Mouse (Mus musculus) thymus, postnatal 36 days (tissue): ENCODE measurements at regions not wholly inside any gene's neighbourhood (a gene's known extent, or its start where the extent isn't known, plus 50 kb on each side); places are given as distances from the start of the nearest gene placed in this dataset.

Experiments
- DNase-seq, 2 experiments: peaks; one replicate each; pipeline ENCODE4 v3.0.0; 2022; ENCODE audit warnings: mixed read lengths in 2 of 2

DNA sequence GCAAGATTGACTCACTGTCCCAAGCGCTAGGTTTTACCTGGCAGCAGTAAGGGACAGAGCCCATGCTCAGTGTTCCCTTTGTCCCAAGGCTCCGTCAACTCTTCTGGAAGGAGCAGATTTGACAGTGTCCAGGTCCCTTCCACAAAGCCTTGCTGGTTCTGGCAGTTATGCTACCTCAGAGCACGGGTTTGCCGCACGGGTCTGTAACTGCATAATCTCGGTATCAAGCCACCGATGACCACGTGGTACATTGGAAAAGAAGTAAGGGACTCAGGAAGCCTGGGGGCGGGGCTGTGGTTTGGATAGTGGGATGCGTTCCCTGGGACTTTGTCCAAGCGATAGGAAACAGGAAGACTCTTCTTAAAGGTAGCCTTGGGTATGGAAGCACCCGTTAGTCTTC is 319.3 kb downstream of the Mtx2 start:
- no peak for DNase-seq

DNA sequence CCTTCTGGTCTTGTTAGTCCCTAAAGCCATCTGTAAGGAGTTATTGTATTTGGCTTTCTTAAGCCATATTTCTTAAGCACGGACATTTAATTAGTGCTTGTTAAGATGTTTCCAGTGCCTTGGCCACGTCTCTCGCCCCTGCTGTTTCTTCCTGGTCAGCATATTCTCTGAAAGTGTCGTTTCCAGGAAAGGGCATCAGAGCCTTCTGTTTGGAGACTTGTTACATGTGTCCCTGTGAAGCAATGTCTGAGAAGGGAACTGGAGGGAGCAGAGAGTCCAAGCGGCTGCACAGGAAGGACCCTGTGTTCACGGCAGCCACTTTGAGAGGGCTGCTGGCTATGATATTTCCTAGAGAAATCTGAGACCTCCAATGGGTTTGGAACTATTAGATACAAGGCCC is 320.7 kb downstream of the Mtx2 start:
- no peak for DNase-seq

DNA sequence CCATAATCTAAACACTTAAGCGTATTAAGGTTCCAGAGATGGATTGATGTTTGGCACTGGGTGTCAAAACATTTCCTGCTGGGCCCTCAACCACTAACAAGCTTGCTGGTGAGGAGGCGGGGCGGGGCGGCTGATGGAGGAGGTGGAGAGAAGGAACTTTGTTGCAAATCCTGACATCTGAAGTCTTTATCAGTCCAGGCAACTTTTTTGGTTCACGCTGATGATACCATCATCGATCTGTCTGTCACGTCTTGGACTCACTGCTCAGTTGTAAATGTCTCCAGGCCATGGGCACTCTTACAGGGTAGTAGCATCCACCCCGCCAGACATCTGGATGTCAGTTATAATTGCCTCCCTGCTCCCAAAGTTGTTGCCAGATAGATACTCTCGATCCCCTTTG is 321.8 kb downstream of the Mtx2 start:
- DNase-seq = no peak

DNA sequence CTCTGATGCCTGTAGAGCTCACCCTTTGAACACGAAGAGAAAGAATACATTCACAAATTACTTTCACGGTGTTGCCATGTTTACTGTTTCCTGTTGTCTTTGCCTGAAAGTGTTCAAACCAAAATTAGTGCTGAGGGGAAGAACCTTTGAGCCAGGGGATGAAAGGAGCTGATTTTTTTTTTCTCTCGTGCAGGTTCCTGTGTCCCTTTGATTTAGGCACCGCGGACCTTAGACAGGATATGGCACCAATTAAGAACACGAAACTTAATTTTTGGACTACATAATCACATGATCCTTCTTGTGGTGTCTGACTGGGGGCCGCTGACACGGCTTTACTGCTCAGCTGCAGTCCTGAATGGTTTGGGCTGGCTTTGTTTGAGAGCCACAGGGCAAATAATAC is 322.4 kb downstream of the Mtx2 start:
- DNase-seq = no peak

DNA sequence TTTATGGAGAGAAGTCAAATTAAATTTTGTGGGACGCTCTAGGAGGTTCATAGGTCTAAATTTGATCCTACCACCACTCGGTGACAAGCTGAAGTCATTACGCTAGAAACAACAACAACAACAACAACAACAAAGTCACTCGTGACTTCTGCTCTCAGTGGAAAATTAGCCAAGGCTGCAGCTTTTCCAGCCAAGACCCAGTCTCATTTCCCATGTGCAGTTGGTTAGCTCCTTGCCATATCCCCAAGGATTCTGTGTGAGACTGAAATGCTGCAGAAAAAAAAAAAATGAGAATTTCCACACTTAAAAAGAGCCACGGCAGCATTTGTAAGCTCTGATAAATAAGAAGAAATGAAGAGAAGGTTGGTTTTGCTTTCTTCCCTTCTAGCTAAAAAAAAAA is 323.4 kb downstream of the Mtx2 start:
- DNase-seq = no peak

DNA sequence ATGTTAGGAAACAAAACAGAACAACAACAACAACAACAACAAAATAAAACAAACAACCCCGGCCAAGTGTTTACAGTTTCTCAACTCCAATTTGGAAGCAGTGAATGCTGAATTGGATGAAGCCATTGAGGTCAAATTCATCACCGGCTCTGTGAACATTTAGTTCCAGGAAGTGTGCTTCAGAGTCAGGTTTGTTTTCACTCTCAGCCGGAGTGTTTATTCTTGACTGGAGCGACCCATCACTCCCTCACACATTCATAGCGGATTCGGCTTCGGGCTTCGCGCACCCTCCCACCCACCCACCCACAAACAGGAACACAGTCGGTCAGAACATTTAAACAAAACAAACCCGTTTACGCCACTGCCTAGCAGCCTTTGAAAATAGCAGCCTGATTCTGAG is 324.0 kb downstream of the Mtx2 start:
- no peak for DNase-seq

DNA sequence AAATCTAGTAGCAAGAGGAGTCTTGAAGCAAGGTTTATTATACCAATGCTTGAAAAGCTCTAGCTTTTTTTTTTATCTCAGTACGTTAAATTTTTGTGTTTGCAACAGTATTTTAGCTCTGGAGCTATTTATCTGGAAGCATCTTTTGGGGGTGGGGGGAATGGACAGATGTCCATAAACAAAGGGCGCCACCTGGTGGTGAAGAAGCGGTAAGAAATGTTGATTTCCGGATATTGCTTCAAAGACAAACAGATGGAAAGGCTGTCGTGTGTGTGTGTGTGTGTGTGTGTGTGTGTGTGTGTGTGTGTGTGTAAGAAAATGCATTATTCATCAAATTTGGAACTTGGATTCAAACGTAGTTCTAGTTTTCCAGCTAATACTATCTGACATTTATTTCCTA is 325.4 kb downstream of the Mtx2 start:
- DNase-seq = peak; percentile 19 to 23

DNA sequence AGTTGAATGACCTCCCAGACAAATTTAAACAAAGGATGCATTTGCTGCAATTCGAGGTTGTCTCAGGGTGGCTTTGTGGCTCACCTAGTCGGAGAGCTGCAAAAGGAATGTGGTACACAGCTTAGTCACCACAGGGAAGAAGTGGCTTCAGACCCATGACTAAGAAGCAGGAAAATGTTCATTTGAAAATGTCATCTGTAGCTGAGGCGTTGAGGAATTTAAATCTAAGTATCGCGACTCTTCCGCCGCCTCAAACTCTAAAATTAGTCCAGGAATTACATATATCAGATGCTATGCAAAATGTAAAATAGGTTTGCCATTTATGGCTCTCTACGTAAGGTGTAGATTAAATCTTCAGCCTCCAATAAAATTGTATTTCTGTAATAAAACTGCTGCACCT is 325.9 kb downstream of the Mtx2 start:
- DNase-seq = no peak

DNA sequence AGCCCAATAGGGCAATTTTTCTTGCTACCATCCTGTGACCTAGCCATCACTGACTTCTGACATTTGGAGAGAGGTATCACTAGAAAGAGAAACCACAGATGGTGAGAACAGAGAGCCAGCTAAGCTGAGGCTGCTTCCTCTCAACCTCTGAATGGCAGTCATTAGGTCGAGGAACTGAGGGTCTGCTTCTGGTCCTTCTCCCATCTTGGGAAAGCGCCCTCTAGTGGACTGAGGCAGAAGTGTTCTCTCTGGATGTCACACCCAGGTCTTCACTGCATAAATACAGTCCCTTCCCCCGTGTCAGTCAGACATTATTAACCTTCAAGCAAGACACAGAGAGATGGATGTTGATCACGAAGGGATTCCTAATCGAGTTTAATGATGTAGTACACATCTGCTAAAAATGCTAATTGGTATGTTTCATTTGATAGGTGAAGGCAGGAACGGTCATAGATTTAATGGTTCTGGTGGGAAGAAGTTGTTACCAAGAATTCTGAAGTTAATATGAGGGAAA is 326.9 kb downstream of the Mtx2 start:
- peak; percentile 38 to 44 for DNase-seq

DNA sequence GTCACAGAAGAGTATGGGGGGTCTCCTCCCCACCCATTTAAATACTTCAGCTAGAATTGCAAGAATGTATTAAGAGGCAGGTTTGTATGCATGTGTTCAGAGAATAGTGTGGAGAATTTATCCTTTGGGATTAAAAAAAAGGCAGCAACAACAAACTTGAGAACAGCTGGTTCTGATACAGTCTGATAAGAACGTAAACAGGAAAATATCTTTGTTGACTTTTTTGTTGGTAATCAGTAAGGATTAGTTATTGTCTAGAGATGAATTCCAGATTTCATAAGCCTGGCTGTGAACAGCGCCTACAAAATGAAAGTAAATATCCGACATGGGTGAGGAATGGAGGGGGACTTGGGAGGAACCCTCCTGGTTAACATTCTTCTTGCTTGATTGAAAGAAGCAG is 328.8 kb downstream of the Mtx2 start:
- no peak for DNase-seq

DNA sequence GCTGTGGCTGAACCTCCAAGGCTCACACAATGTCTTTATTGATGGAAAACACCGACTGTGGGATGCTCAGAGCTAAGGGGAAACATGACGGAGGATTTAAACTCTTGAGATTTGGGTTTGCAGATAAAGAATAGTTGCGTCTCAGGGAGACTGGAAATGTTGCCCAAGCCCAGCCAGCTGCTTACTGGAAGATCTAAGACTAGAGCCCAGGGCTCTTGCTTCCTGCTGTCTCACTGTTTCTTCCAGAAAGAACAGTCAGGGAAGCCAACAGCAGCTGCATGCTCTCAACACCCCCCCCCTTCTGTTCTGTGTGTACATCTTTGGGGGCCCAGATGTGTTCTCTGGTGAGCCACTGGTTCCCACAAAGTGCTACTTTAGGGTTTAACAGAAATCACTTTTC is 333.0 kb downstream of the Mtx2 start:
- no peak for DNase-seq

DNA sequence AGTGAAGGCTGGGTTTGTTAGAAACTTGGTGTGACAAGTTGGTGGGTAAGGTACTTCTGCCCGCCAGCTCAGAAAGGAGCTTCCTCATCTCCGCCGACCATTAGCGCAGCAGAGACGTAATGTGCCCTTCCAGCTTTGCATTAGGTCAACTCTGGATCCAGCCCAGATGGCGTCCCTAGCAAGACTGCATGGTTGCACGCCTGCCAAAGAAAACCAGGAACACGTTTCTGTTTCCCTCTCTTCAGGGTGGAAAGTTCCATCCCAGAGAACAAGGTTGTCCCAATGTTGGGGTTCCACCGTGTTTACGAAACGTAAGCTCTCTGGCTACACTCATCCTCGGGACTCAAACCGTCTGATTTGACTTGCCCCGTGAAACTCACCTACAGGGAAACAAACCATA is 335.5 kb downstream of the Mtx2 start:
- no peak for DNase-seq

DNA sequence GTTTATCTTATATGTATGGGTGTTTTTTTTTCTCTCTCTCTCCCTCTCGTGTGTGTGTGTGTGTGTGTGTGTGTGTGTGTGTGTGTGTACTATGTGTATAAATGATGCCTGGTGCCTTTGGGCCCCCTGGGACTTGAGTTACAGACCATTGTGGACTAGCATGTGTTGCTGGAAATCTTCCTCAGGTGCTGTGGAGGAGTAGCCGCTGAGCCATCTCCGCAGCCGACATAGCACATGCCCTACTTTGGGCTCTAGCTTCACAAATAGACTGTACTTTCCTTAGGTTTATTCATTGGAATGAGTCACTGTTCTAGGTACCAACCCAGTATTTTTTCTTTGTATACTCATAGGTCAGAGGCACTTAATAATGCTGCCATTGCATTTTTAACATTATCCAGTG is 339.4 kb downstream of the Mtx2 start:
- DNase-seq = no peak

DNA sequence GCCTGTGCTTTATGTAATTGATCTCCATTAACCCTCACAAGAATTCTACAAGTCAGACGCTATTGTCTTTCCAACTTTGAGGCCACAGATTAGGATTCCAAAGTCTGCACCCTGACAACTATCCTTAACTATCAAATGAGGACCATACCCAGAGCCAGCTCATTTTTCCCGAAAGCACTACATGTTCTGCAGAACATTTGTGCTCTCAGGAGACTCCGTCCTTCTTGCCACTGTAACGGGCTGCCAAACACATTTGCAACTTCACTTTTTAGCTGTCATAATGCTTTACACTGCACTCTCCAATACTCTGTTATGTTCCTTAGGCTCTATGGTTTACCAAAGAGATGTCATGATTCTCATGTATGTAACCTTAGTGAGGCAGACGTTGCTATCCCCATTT is 350.7 kb downstream of the Mtx2 start:
- no peak for DNase-seq

DNA sequence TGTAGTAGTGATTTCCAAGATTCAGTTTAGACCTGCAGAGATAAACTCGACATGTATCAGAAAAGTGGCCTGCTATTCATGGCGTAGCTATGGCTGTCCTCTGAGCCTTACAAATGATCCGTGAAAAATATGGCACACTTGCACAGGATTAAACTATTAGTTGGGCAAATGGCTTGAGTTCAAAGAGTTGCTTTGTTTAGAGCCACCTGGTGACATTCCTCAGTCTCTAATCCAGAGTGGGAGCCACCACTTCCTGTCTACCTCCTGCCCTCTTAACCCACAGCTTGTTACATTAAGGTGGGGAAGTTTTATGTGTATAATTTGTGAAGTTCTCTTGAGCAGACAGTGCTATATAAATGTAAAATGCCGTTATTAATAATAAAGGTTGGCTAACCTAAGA is 357.7 kb downstream of the Mtx2 start:
- DNase-seq = no peak

DNA sequence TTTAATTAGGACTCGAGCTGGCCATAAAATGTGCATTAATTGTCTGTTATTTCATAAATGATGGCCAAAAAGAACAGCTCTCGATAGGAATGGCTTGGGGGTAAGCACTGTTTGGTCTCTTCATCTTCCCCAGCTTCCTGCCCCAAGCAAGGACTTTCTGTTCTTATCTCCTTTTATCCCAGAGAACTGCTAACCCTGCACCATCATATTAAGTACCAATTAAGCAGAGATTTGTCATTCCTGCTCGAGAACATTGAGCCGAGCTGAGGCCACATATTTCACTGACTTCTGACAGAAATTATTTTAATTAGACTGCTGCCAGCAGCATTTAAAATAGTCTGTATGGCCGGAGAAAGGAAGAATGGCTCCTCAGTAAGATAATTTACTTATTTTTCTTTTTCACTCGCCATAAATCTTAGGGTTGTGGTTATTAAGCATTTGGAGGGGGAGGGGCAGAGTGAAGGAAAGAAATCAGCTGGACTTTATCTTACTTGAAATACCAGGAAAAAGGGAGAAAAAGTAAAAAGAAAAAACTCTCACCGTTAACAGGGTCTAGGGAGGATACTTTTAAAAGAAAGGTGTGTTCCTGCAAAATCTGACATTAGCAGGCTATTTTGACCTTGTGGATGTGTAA is 377.1 kb downstream of the Mtx2 start:
- DNase-seq = no peak

DNA sequence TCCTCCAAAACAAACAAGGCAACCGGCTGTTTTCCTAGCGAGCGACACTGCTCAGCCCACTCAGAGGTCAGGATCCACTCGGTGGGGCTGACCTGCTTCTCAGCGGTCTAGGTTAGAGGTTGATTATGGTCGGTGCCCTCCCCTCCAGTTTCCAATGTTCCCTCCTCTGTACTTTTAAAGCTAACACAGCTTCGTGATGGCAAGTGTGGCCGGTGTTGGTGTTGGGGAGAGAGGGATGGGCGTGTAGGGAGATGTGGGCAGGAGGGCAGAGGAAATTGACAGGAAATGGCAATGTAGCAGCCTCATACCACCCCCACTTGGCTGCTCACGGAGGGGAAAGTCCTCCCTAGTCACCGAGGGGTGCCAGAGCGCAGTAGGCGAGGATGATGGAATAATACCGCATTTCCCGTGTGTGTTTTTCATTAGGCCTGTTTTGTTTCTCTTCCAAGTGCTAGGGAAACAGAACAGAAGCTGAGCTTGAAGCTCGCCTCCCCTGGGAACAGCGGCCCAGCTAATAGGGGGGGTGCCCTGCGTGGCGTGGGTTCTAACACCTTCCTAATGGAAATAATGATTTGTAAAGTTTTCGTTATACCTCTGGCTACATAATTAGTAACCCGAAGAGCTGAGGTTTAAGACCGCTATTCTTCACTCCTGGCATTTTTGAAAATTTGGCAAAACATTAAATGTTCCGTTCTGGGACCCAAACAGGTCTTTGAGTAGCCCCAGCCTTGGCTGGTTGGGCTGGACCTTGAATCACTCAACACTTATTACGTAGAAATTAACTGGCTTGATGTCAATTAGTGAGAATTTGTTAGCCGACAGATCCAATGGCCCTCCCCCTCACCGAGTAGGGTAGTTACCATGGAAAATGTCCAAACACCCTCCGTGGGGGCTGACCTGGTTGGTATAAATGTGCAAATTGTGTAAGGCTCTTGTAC is 383.5 kb downstream of the Mtx2 start:
- no peak for DNase-seq

DNA sequence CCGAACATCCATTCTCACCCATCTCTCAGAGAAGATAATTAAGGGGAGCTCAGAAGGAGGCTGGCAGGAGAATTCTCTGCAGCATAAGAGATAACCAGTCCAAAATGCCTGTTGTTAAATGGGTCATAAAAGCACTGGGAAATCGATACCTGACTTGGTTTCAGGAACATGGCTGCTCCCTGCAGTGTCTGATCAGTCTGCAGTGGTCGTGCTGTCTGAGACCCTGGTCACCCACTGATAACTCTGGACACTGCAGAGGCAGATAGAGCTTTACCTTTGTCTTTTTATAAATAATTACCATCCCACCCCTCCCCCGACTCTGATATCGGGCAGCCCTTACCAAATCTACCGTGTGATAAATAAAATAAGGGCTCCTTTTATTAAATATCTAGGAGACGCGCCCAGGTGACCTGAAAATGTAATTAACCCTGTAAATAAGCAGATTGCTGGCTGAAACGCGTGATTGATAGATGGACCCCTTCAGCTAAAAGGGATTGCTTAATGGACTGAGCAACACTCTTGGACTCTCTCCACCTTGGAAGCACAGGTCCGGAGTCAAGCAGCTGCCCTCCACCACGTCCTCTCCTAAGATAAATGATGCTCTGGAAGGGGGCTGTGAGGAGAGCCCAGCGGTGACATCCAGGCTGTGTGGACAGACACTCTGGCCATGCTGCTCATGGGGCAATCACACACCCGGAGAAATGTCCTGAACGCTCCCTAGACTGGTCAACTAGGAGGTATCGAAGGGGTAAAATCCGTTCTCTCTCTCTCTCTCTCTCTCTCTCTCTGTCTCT is 384.4 kb downstream of the Mtx2 start:
- no peak for DNase-seq

DNA sequence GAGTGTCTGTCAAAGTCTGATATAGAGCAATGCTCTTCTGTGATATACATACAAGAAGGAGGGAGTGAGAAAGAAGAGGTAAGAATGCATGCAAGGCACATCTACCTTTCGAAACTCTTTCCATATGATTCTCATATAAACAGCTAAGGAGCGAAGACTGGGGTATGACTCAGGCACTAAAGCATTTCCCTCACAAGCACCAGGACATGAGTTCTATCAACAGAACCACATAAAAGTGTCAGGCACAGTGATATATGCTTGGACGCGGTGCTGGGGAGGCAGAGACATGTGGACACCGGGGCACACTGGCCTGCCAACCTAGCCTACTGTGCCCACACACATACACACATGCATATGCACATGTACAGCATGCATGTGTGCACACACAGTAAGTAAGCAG is 391.3 kb downstream of the Mtx2 start:
- DNase-seq = no peak

DNA sequence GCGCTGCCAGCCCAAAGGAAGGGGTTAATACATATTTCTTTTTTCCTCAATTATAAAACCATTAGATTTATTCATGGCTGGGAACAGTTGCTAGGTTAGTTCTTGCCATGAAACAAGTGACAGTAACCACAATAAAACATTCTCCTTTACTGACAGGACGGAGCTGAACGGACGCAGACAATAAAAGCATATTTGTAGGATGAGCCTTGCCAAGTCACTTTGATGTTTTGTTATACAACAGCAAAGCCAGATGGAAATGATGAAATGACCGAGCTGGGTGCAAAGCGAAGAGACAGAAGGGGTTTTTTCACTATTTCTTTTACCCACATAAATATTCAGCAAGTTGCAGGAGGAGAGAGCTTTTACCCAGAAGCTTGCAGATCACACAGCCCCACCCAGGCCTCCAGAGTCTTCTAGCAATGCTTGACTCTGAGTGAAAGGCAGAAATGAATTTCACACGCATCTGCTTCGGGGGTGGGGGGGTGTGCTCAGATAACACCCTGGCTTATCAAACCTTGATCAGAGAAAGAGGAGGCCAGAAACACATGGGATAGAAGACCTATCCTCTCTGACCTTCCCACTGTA is 395.3 kb downstream of the Mtx2 start:
- DNase-seq = no peak

DNA sequence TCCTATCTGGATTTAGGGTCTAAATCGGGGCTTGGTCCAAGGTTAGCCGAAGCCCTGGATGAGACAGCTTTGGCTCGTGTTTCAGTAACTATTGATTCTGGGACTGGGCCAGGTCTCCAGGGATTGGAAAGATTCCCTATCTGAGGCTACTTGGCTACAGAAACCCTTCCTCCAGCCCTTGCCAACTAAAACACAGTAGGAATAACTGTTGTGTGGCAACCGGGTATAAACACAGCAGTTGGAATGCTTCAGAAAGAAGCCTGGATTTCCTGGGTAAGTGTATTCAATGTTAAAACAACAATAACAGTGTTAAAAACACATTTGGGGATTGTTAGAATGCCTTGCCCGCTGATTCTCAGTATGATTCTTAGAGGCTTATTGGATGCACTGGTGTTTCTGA is 398.8 kb downstream of the Mtx2 start:
- no peak for DNase-seq

DNA sequence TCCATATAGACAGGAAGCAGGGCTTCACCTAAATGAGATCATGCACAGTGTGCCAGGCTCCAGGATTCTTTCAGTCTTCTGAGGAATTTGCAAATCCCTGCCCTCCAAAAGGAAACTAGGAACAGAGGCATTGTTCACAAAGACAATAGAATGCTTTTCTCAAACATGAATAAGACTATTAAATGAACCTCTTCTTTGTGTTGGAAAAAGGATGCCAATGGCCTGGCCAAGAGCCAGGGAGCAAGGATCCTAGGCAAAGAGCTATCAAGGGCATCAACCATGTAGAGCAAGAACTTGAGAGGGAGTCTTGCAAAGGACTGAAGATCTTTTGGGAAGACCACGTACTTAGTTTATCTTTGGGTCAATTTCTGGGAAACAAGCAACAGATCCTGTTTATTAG is 415.4 kb downstream of the Mtx2 start:
- no peak for DNase-seq
